ENCODE assay signal across 10 mouse cellular contexts in the genomic region with DNA sequence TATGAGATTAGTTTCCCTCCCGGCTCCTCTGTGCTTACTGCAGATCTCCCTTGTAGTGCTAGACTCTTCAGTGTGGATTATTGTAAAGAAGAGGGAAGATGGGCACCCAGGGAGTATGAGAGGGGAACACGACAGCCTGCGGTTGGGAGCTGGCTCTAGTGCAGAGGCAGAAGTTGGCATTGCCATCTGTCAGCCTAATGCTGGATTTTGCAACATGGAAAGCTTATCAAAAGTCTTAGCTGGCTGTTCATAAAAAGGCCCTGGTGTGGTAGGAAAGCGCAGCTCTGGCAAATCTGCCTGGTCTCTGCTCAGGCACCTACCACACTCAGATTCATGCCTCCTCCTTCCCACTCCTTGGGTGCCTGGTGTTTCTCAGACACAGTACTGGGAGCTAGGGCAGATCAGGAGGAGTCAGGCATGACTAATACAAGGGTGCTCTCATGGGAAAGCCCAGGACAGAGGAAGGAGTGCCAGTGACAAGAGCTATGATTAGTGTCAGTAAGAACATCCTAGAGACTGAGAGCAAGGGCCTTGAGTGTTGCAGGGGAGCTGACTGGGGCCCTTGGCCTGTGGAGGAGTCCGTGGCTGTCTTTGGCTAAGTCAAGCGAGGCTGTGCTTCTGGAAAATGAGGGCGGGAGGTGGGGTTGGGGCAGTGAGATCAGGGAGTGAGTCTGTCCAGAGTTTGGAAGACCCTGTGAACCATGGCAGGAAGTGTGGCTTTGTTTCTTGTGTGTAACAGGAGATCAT.
DNase-seq lines count a peak whose midpoint lies in the region; ATAC-seq and TF ChIP-seq lines count a peak whose summit lies in the region.
"Had no signal": no experiment of that assay in that cellular context is flagged by ENCODE, and none has a peak within 500 bp of the region (broad histone marks: within the 10 kb centered on the region; RNA-seq: fewer than 3 reads in every experiment).

No protein-coding gene starts in this region.

- intact Hi-C loops in gastrocnemius, postnatal 36 days (cut with DNase I), result loop anchor here (5.0 kb wide), 1 partner anchor 50 kb away; no protein-coding TSS in a partner anchor

- no peak for TF ChIP-seq CTCF in heart, postnatal 0 days (IDR thresholded peaks at IDR 0.05; ENCODE audit: low read depth)
- no peak for TF ChIP-seq CTCF in olfactory bulb, adult 2 months (IDR thresholded peaks at IDR 0.05; ENCODE audit: insufficient read depth, low read depth, low read length)
- TF ChIP-seq CTCF in intestine, postnatal 0 days (IDR thresholded peaks at IDR 0.05; ENCODE audit: low read depth), result no peak

- no peaks in the 10 kb centered on the region for H3K9me3 ChIP-seq in liver, embryonic 11.5 days (ENCODE audit: control insufficient read depth, low read length)
- H3K9me3 ChIP-seq in heart, postnatal 0 days (replicated peaks; ENCODE audit: control insufficient read depth, low read length), result no peaks in the 10 kb centered on the region
- no peaks in the 10 kb centered on the region for H3K9me3 ChIP-seq in intestine, postnatal 0 days (ENCODE audit: control insufficient read depth)

- H3K27me3 ChIP-seq in liver, embryonic 11.5 days (replicated peaks; ENCODE audit: control insufficient read depth, insufficient read depth, low read length), result no peaks in the 10 kb centered on the region
- 0 out of 2 replicates have a peak, but pooled peaks cover 2% of the 10 kb centered on the region for H3K27me3 ChIP-seq in heart, postnatal 0 days (ENCODE audit: control insufficient read depth, insufficient read depth, low read length)
- H3K27me3 ChIP-seq in intestine, postnatal 0 days (replicated peaks; ENCODE audit: control insufficient read depth, insufficient read depth, low read length), result no peaks in the 10 kb centered on the region

- peak; percentile 35 for DNase-seq in gastrocnemius, adult 18-20 months (ENCODE audit: low spot score)
- no peak for DNase-seq in gastrocnemius, postnatal 36 days
- no peak for DNase-seq in liver, embryonic 11.5 days (ENCODE audit: low spot score)
- DNase-seq in liver, result no peak
- no peak for DNase-seq in heart, postnatal 0 days (ENCODE audit: low spot score)
- DNase-seq in kidney, adult 8-10 months, result no peak
- DNase-seq: lung, embryonic 14.5 days had no signal

- no peak for TF ChIP-seq EP300 in heart, postnatal 0 days (IDR thresholded peaks at IDR 0.05; ENCODE audit: low read depth)

- H3K27ac ChIP-seq in liver, embryonic 11.5 days (ENCODE audit: low read depth, low read length), result peak overlapping the region; percentile 32; the same call in 1 of the 2 replicates
- H3K27ac ChIP-seq in heart, postnatal 0 days (ENCODE audit: low read depth), result 0 out of 2 replicates have a peak overlapping the region, but pooled peaks have one; percentile 2
- H3K27ac ChIP-seq in olfactory bulb, adult 2 months (ENCODE audit: insufficient read depth, low read depth, low read length), result peak overlapping the region; percentile 10; the same call in 1 of the 2 replicates
- H3K27ac ChIP-seq in intestine, postnatal 0 days (ENCODE audit: low read depth, low read length), result no peak overlapping the region

- 78% methylated on average over 7 of the region's 7 CpGs for WGBS in liver, embryonic 11.5 days
- WGBS in heart, postnatal 0 days, result 60% methylated on average over 7 of the region's 7 CpGs
- 39% methylated on average over 7 of the region's 7 CpGs for WGBS in olfactory bulb, adult 2 months
- WGBS in intestine, postnatal 0 days, result 83% methylated on average over 7 of the region's 7 CpGs

- H3K9ac ChIP-seq in liver, embryonic 11.5 days (ENCODE audit: low read depth, low read length), result no peak overlapping the region
- H3K9ac ChIP-seq in heart, postnatal 0 days (replicated peaks; ENCODE audit: low read depth, low read length), result no peak overlapping the region; the same call in 1 of the 2 replicates
- no peak overlapping the region for H3K9ac ChIP-seq in intestine, postnatal 0 days (ENCODE audit: low read depth, low read length)
- H3K9ac ChIP-seq: lung, embryonic 14.5 days had no signal

- peaks cover 4% of the 10 kb centered on the region; the same call in 1 of the 2 replicates for H3K36me3 ChIP-seq in liver, embryonic 11.5 days (ENCODE audit: control insufficient read depth, insufficient read depth, low read length)
- peaks cover 16% of the 10 kb centered on the region for H3K36me3 ChIP-seq in heart, postnatal 0 days (replicated peaks; ENCODE audit: control insufficient read depth, insufficient read depth, low read length)
- H3K36me3 ChIP-seq in intestine, postnatal 0 days (ENCODE audit: control insufficient read depth, insufficient read depth), result peaks cover 16% of the 10 kb centered on the region

- H3K4me3 ChIP-seq in liver, embryonic 11.5 days (ENCODE audit: low read depth, low read length), result no peak overlapping the region
- H3K4me3 ChIP-seq in heart, postnatal 0 days (ENCODE audit: low read depth, low read length), result no peak overlapping the region
- H3K4me3 ChIP-seq in olfactory bulb, adult 2 months (ENCODE audit: insufficient read depth, low read depth, low read length), result no peak overlapping the region
- H3K4me3 ChIP-seq in intestine, postnatal 0 days (ENCODE audit: low read depth, low read length), result no peak overlapping the region
- H3K4me3 ChIP-seq: erythroblast, embryonic 14.5 days had no signal

- peaks cover 11% of the 10 kb centered on the region for H3K4me1 ChIP-seq in liver, embryonic 11.5 days (replicated peaks; ENCODE audit: control insufficient read depth, insufficient read depth, low read length)
- H3K4me1 ChIP-seq in heart, postnatal 0 days (ENCODE audit: control insufficient read depth, insufficient read depth), result peaks cover 13% of the 10 kb centered on the region; the same call in 1 of the 2 replicates
- peaks cover 35% of the 10 kb centered on the region for H3K4me1 ChIP-seq in olfactory bulb, adult 2 months (ENCODE audit: control insufficient read depth, insufficient read depth, low read length)
- no peaks in the 10 kb centered on the region for H3K4me1 ChIP-seq in intestine, postnatal 0 days (replicated peaks; ENCODE audit: control insufficient read depth, insufficient read depth, low read length)

- no peak for ATAC-seq in liver, embryonic 11.5 days (replicated peaks; ENCODE audit: low FRiP score)
- 0 out of 2 replicates have a peak, but pooled peaks have one; percentile 44 for ATAC-seq in heart, postnatal 0 days (ENCODE audit: insufficient read depth, low read depth)
- no peak for ATAC-seq in intestine, postnatal 0 days

- H3K4me2 ChIP-seq in liver, embryonic 11.5 days, result no peak overlapping the region
- no peak overlapping the region for H3K4me2 ChIP-seq in heart, postnatal 0 days (ENCODE audit: low read depth, low read length)
- H3K4me2 ChIP-seq in intestine, postnatal 0 days (replicated peaks; ENCODE audit: low read depth), result no peak overlapping the region
- H3K4me2 ChIP-seq: lung, embryonic 14.5 days had no signal

- TF ChIP-seq POLR2A in olfactory bulb, adult 2 months (IDR thresholded peaks at IDR 0.05; ENCODE audit: insufficient read depth, low read depth, low read length), result no peak
